Mouse (Mus musculus) embryonic facial prominence, embryonic 10.5 days (tissue): Measurements from ENCODE around the gene Crygc. TPM values are rescaled to one million over a fixed set of nuclear protein-coding genes. Genes with fewer than 3 reads are reported as not detected.
A peak's percentile ranks its signal among the peaks of the same experiment; 100 is the strongest.

Experiments used
- DNase-seq: peaks from one replicate; pipeline ENCODE4 v3.0.0-alpha.2; 2017; ENCODE audit warnings: low spot score
- H3K27ac ChIP-seq: fragments of 300-500 bp; sonication (generic); replicated peaks from 2 replicates; pipeline ENCODE4 v1.5.1; 2016; ENCODE audit warnings: mild to moderate bottlenecking
- H3K27me3 ChIP-seq: fragments of 300-500 bp; sonication (generic); replicated peaks from 2 replicates; pipeline ENCODE4 v1.6.1; 2016; ENCODE audit warnings: low read depth, mild to moderate bottlenecking; ENCODE audit not compliant: poor library complexity, severe bottlenecking
- H3K36me3 ChIP-seq: fragments of 300-500 bp; sonication (generic); replicated peaks from 2 replicates; pipeline ENCODE4 v1.6.1; 2016; ENCODE audit warnings: mild to moderate bottlenecking, moderate library complexity
- H3K4me1 ChIP-seq: fragments of 300-500 bp; sonication (generic); 2 replicates; pipeline ENCODE4 v1.6.1; 2016
- H3K4me3 ChIP-seq: fragments of 300-500 bp; sonication (generic); 2 replicates; pipeline ENCODE4 v1.5.1; 2016; ENCODE audit warnings: mild to moderate bottlenecking, moderate library complexity
- H3K9me3 ChIP-seq: fragments of 300-500 bp; sonication (generic); 2 replicates; pipeline ENCODE4 v1.6.1; 2016; ENCODE audit warnings: mild to moderate bottlenecking
- WGBS: fragments of 180-500 bp; shearing (Covaris S2); methylation state at CpG from one replicate; pipeline ENCODE4 v1.1.7; 2016; 5-methylcytosine and 5-hydroxymethylcytosine counted together
- polyA plus RNA-seq: library from polyadenylated mRNA; unstranded; fragments of >200 nt; fragmentation: Nextera tagmentation; extraction: Ambion mirVana; gene quantifications from 2 replicates; pipeline ENCODE4 v1.2.1, GENCODE M21; 2016

Gene Crygc
- polyA plus RNA-seq = not detected in 2 replicates

GRCm38 (mm10) chr1:65073589-65073988, at the start of gene Crygc:
TSS of gene Crygc (minus strand) at chr1:65073689.
- Histone ChIP-seq H3K27me3 (no peaks in the 10 kb centered on the region), H3K4me3 (no peak within 1 kb of the TSS), H3K4me1 (0 out of 2 replicates have a peak, but pooled peaks cover 3% of the 10 kb centered on the region), H3K9me3 (no peaks in the 10 kb centered on the region), H3K36me3 (no peaks in the 10 kb centered on the region), H3K27ac (no peak within 1 kb of the TSS)
- WGBS = 62% methylated on average over 6 of the region's 6 CpGs
- no peak for DNase-seq

- H3K4me3 ChIP-seq = peak within 1 kb of the TSS; percentile 34
Observed at GRCm38 (mm10) chr1:65122574-65123372, 49.3 kb upstream of the Crygc start, which contains the start of gene D630023F18Rik. TSS of gene D630023F18Rik (minus strand) at chr1:65123214.

GRCm38 (mm10) chr1:65119438-65119837, 45.9 kb upstream of the Crygc start, which contains the start of gene Gm28845:
TSS of gene Gm28845 (minus strand) at chr1:65119558.
- H3K27me3 ChIP-seq = no peaks in the 10 kb centered on the region
- no peak within 1 kb of the TSS for H3K4me3 ChIP-seq
- no peaks in the 10 kb centered on the region for H3K36me3 ChIP-seq
- no peak within 1 kb of the TSS for H3K27ac ChIP-seq
- no peaks in the 10 kb centered on the region for H3K9me3 ChIP-seq
- 71% methylated on average over 1 of the region's 1 CpGs for WGBS
- no peaks in the 10 kb centered on the region; the same call in none of the 2 replicates for H3K4me1 ChIP-seq
- no peak for DNase-seq

More at GRCm38 (mm10) chr1:65122574-65123372, 49.3 kb upstream of the Crygc start, which contains the start of gene D630023F18Rik:
- Histone ChIP-seq H3K27me3 (no peaks in the 10 kb centered on the region), H3K4me1 (no peaks in the 10 kb centered on the region; the same call in none of the 2 replicates), H3K36me3 (no peaks in the 10 kb centered on the region), H3K27ac (no peak within 1 kb of the TSS), H3K9me3 (no peaks in the 10 kb centered on the region)
- WGBS = 32% methylated on average over 9 of the region's 9 CpGs
- DNase-seq = no peak

GRCm38 (mm10) chr1:65118150-65118913, 44.8 kb upstream of the Crygc start:
- H3K4me1 ChIP-seq = no peaks in the 10 kb centered on the region; the same call in none of the 2 replicates
- H3K4me3 ChIP-seq = no peak overlapping the region
- 71% methylated on average over 8 of the region's 8 CpGs for WGBS
- H3K9me3 ChIP-seq = no peaks in the 10 kb centered on the region
- no peaks in the 10 kb centered on the region for H3K27me3 ChIP-seq
- no peaks in the 10 kb centered on the region for H3K36me3 ChIP-seq
- DNase-seq = no peak
- H3K27ac ChIP-seq = no peak overlapping the region

- no peak overlapping the region for H3K4me3 ChIP-seq
- peaks cover 8% of the 10 kb centered on the region; the same call in 1 of the 2 replicates for H3K4me1 ChIP-seq
- DNase-seq = no peak
- WGBS = 92% methylated on average over 5 of the region's 5 CpGs
- no peaks in the 10 kb centered on the region for H3K9me3 ChIP-seq
- 0 out of 2 replicates have a peak, but pooled peaks cover 3% of the 10 kb centered on the region for H3K27me3 ChIP-seq
- H3K27ac ChIP-seq = no peak overlapping the region
- no peaks in the 10 kb centered on the region for H3K36me3 ChIP-seq
Observed at GRCm38 (mm10) chr1:65113536-65114172, 40.2 kb upstream of the Crygc start.

- no peaks in the 10 kb centered on the region for H3K9me3 ChIP-seq
- no peak for DNase-seq
- no peaks in the 10 kb centered on the region for H3K36me3 ChIP-seq
- WGBS = 55% methylated on average over 14 of the region's 14 CpGs
- H3K27ac ChIP-seq = no peak overlapping the region
- H3K4me1 ChIP-seq = peaks cover 8% of the 10 kb centered on the region; the same call in 1 of the 2 replicates
- peak overlapping the region; percentile 30; the same call in 1 of the 2 replicates for H3K4me3 ChIP-seq
- H3K27me3 ChIP-seq = 0 out of 2 replicates have a peak, but pooled peaks cover 3% of the 10 kb centered on the region
Observed at GRCm38 (mm10) chr1:65112807-65113196, 39.3 kb upstream of the Crygc start.

- WGBS = 16% methylated on average over 8 of the region's 8 CpGs
- peak; percentile 85 for DNase-seq
Observed at GRCm38 (mm10) chr1:65112031-65112806, 38.7 kb upstream of the Crygc start.

GRCm38 (mm10) chr1:65109756-65110435, 36.4 kb upstream of the Crygc start:
- H3K36me3 ChIP-seq = no peaks in the 10 kb centered on the region
- no peak for DNase-seq
- 78% methylated on average over 25 of the region's 25 CpGs for WGBS

More at GRCm38 (mm10) chr1:65112031-65112806, 38.7 kb upstream of the Crygc start:
- Histone ChIP-seq H3K4me3 (peak overlapping the region; percentile 30), H3K27ac (no peak overlapping the region), H3K36me3 (no peaks in the 10 kb centered on the region), H3K9me3 (no peaks in the 10 kb centered on the region), H3K27me3 (0 out of 2 replicates have a peak, but pooled peaks cover 3% of the 10 kb centered on the region), H3K4me1 (peaks cover 8% of the 10 kb centered on the region; the same call in 1 of the 2 replicates)

GRCm38 (mm10) chr1:65109196-65109595, 35.7 kb upstream of the Crygc start:
- H3K27me3 ChIP-seq = 0 out of 2 replicates have a peak, but pooled peaks cover 3% of the 10 kb centered on the region
- H3K36me3 ChIP-seq = no peaks in the 10 kb centered on the region
- peaks cover 8% of the 10 kb centered on the region; the same call in 1 of the 2 replicates for H3K4me1 ChIP-seq
- no peak overlapping the region for H3K4me3 ChIP-seq
- H3K27ac ChIP-seq = no peak overlapping the region
- WGBS = 91% methylated on average over 8 of the region's 8 CpGs
- no peaks in the 10 kb centered on the region for H3K9me3 ChIP-seq
- no peak for DNase-seq

More at GRCm38 (mm10) chr1:65109756-65110435, 36.4 kb upstream of the Crygc start:
- peaks cover 8% of the 10 kb centered on the region; the same call in 1 of the 2 replicates for H3K4me1 ChIP-seq
- no peak overlapping the region; the same call in 1 of the 2 replicates for H3K27ac ChIP-seq
- H3K4me3 ChIP-seq = no peak overlapping the region
- no peaks in the 10 kb centered on the region for H3K9me3 ChIP-seq
- 0 out of 2 replicates have a peak, but pooled peaks cover 3% of the 10 kb centered on the region for H3K27me3 ChIP-seq

- Histone ChIP-seq H3K36me3 (no peaks in the 10 kb centered on the region), H3K27ac (no peak overlapping the region), H3K9me3 (no peaks in the 10 kb centered on the region), H3K4me3 (no peak overlapping the region), H3K27me3 (0 out of 2 replicates have a peak, but pooled peaks cover 3% of the 10 kb centered on the region), H3K4me1 (peaks cover 5% of the 10 kb centered on the region; the same call in 1 of the 2 replicates)
- WGBS = 90% methylated on average over 10 of the region's 10 CpGs
- DNase-seq = no peak
Observed at GRCm38 (mm10) chr1:65107654-65108279, 34.3 kb upstream of the Crygc start.
